Mouse (Mus musculus): ENCODE measurements around the gene Tial1. TPM values are rescaled to one million over a fixed set of nuclear protein-coding genes. Genes with fewer than 3 reads are reported as not detected.
A peak's percentile ranks its signal among the peaks of the same experiment; 100 is the strongest.

Tial1 gene
- total RNA-seq, 2 experiments from 2014 or later, result 40.1 to 43.4 TPM

GRCm38 (mm10) chr7:128417226-128417929 lies 44.1 kb downstream of the Tial1 start:
- DNase-seq, result no peak

- no peak for DNase-seq
These were observed 44.9 kb downstream of the Tial1 start for GRCm38 (mm10) chr7:128416664-128417063.

GRCm38 (mm10) chr7:128414433-128414832 lies 47.1 kb downstream of the Tial1 start:
- no peak for DNase-seq

GRCm38 (mm10) chr7:128412071-128412833 lies 49.3 kb downstream of the Tial1 start:
- DNase-seq, result peak; percentile 12 to 17

- peak in 1 of 2 experiments; percentile 9 for DNase-seq
These were observed 50.7 kb downstream of the Tial1 start for GRCm38 (mm10) chr7:128410708-128411413.

GRCm38 (mm10) chr7:128408265-128408664 lies 53.3 kb downstream of the Tial1 start:
- DNase-seq, result no peak

- no peak for DNase-seq
These were observed 57.5 kb downstream of the Tial1 start for GRCm38 (mm10) chr7:128403988-128404387.

GRCm38 (mm10) chr7:128403586-128403985 lies 57.9 kb downstream of the Tial1 start:
- DNase-seq, result no peak

- no peak for DNase-seq
These were observed 58.4 kb downstream of the Tial1 start for GRCm38 (mm10) chr7:128403128-128403527.

- DNase-seq, result no peak
These were observed 58.9 kb downstream of the Tial1 start for GRCm38 (mm10) chr7:128402577-128402976.

GRCm38 (mm10) chr7:128398664-128399063 lies 62.9 kb downstream of the Tial1 start:
- DNase-seq, result peak; percentile 26 to 37

GRCm38 (mm10) chr7:128397066-128397465 lies 64.5 kb downstream of the Tial1 start:
- DNase-seq, result no peak

- DNase-seq, result no peak
These were observed 67.8 kb downstream of the Tial1 start for GRCm38 (mm10) chr7:128393756-128394155.

- DNase-seq, result peak in 1 of 2 experiments; percentile 31
These were observed 68.6 kb downstream of the Tial1 start for GRCm38 (mm10) chr7:128392972-128393314.

- DNase-seq, result peak; percentile 44 to 74
These were observed 69.2 kb downstream of the Tial1 start for GRCm38 (mm10) chr7:128392071-128392971.

- DNase-seq, result peak in 1 of 2 experiments; percentile 33
These were observed 70.1 kb downstream of the Tial1 start for GRCm38 (mm10) chr7:128391267-128392057.

Small RNA genes lying within 50 kb of the gene (microRNA-seq; reads per million reads assigned to microRNA genes)
- gene Gm24365, result 0 reads per million in 2 experiments

Other genes starting within 250 kb of the Tial1 start
- gene Armc5, start 224.4 kb downstream of the Tial1 start, total RNA-seq (2021), result 1 to 10 TPM; 7.4 to 8.6 TPM
- 1 to 10 TPM; 2.6 to 2.8 TPM for gene 9130023H24Rik, start 223.7 kb downstream of the Tial1 start, total RNA-seq (2021)
- gene Tgfb1i1, start 214.9 kb downstream of the Tial1 start, total RNA-seq (2021), result 10 to 100 TPM; 13.2 to 13.8 TPM
- not detected for gene Slc5a2, start 196.1 kb downstream of the Tial1 start, total RNA-seq (2021)
- 1 to 10 TPM; 5.4 to 5.6 TPM for gene BC017158, start 163.5 kb downstream of the Tial1 start, total RNA-seq (2021)
- gene Rgs10, start 43.0 kb downstream of the Tial1 start, total RNA-seq (2021), result 10 to 100 TPM; 10.8 to 13.4 TPM
- 100 to 1,000 TPM; 298 to 330 TPM for gene Bag3, start 61.9 kb upstream of the Tial1 start, total RNA-seq (2021)
- gene Inpp5f, start 149.6 kb upstream of the Tial1 start, total RNA-seq (2021), result 1 to 10 TPM; 4.1 to 5.2 TPM